Mouse (Mus musculus) testis, adult 2 months (tissue): Measurements from ENCODE around the gene Hs3st6. TPM values are rescaled to one million over a fixed set of nuclear protein-coding genes. Genes with fewer than 3 reads are reported as not detected.
"Not testable (repeated sequence)": the region's sequence is repeated elsewhere in the genome, so short reads cannot be mapped to it uniquely, and the experiment has no call there.

Experiments
- H3K27ac ChIP-seq: fragments of 200-500 bp; 2 replicates; pipeline ENCODE4 v1.5.1; 2012; ENCODE audit warnings: low read depth, low read length; ENCODE audit not compliant: control insufficient read depth, insufficient read depth
- H3K27me3 ChIP-seq: fragments of 200-500 bp; 2 replicates; pipeline ENCODE4 v1.6.1; 2012; ENCODE audit warnings: mild to moderate bottlenecking, low read length, moderate library complexity; ENCODE audit not compliant: control insufficient read depth, insufficient read depth
- H3K36me3 ChIP-seq: fragments of 200-500 bp; 2 replicates; pipeline ENCODE4 v1.6.1; 2012; ENCODE audit warnings: mild to moderate bottlenecking, low read length; ENCODE audit not compliant: control insufficient read depth, insufficient read depth
- H3K4me1 ChIP-seq: fragments of 200-500 bp; 2 replicates; pipeline ENCODE4 v1.6.1; 2012; ENCODE audit warnings: low read length; ENCODE audit not compliant: control insufficient read depth, insufficient read depth
- H3K4me3 ChIP-seq: fragments of 200-500 bp; 2 replicates; pipeline ENCODE4 v1.5.1; 2012; ENCODE audit warnings: low read depth, mild to moderate bottlenecking, low read length, moderate library complexity, mixed read lengths; ENCODE audit not compliant: control insufficient read depth
- CTCF ChIP-seq: fragments of 200-500 bp; IDR thresholded peaks from 2 replicates; pipeline ENCODE4 v1.5.1; 2012; ENCODE audit warnings: low read depth, mild to moderate bottlenecking, inconsistent platforms, low read length, moderate library complexity; ENCODE audit not compliant: control insufficient read depth, insufficient read depth, insufficient replicate concordance
- POLR2A ChIP-seq: fragments of 200-500 bp; IDR thresholded peaks from 2 replicates; pipeline ENCODE4 v1.6.1; 2012; ENCODE audit warnings: low read depth, mild to moderate bottlenecking, inconsistent platforms, low read length, moderate library complexity; ENCODE audit not compliant: control insufficient read depth
- polyA plus RNA-seq: library from polyadenylated mRNA; depleted of rRNA; stranded (reverse); fragments of >200 nt; gene quantifications from 2 replicates; pipeline ENCODE4 v1.2.3, GENCODE M21; 2012

The Hs3st6 gene
- polyA plus RNA-seq, 1 experiment: 0.73 TPM

- no peaks in the 10 kb centered on the region; the same call in 1 of the 2 replicates for H3K36me3 ChIP-seq
- H3K27me3 ChIP-seq: no peaks in the 10 kb centered on the region
- H3K4me3 ChIP-seq: peak within 1 kb of the TSS; percentile 96
- peak within 1 kb of the TSS; percentile 79 for H3K27ac ChIP-seq
- H3K4me1 ChIP-seq: no peaks in the 10 kb centered on the region
- no peak for TF ChIP-seq CTCF
- TF ChIP-seq POLR2A: peak; percentile 84; the same call in 1 of the 2 replicates
Measured at GRCm38 (mm10) chr17:24717943-24718342, 34.8 kb upstream of the Hs3st6 start, which contains the start of the genes Rnf151 and Rps2. Gene Rnf151, minus strand, starts transcription at chr17:24718063. Gene Rps2, plus strand, starts transcription at chr17:24718116.

GRCm38 (mm10) chr17:24718938-24719337 is 33.9 kb upstream of the Hs3st6 start:
- H3K36me3 ChIP-seq, H3K4me1 ChIP-seq, H3K27me3 ChIP-seq: not testable (repeated sequence)
- Histone ChIP-seq H3K4me3 (peak overlapping the region; percentile 96), H3K27ac (peak overlapping the region; percentile 79; the same call in 1 of the 2 replicates)

GRCm38 (mm10) chr17:24719494-24720222 is 33.1 kb upstream of the Hs3st6 start:
- peaks cover 2% of the 10 kb centered on the region for H3K4me1 ChIP-seq
- TF ChIP-seq POLR2A: peak; percentile 99
- 0 out of 2 replicates have a peak, but pooled peaks have one; percentile 8 for TF ChIP-seq CTCF
- peak overlapping the region; percentile 96 for H3K4me3 ChIP-seq
- H3K36me3 ChIP-seq: no peaks in the 10 kb centered on the region; the same call in 1 of the 2 replicates
- H3K27me3 ChIP-seq: no peaks in the 10 kb centered on the region
- H3K27ac ChIP-seq: peak overlapping the region; percentile 91

GRCm38 (mm10) chr17:24720616-24721015 is 32.2 kb upstream of the Hs3st6 start:
- peak overlapping the region; percentile 96 for H3K4me3 ChIP-seq
- H3K27me3 ChIP-seq, H3K36me3 ChIP-seq, H3K4me1 ChIP-seq: not testable (repeated sequence)
- peak overlapping the region; percentile 44 for H3K27ac ChIP-seq

- not testable (repeated sequence) for H3K27me3 ChIP-seq, H3K4me1 ChIP-seq, H3K36me3 ChIP-seq, H3K27ac ChIP-seq
- peak overlapping the region; percentile 25 for H3K4me3 ChIP-seq
Measured at GRCm38 (mm10) chr17:24721383-24721955, 31.3 kb upstream of the Hs3st6 start.

- Histone ChIP-seq H3K27ac (no peak overlapping the region), H3K4me1 (peaks cover 3% of the 10 kb centered on the region), H3K27me3 (no peaks in the 10 kb centered on the region), H3K4me3 (no peak overlapping the region), H3K36me3 (no peaks in the 10 kb centered on the region)
- TF ChIP-seq POLR2A (no peak), CTCF (no peak)
Measured at GRCm38 (mm10) chr17:24722220-24722924, 30.4 kb upstream of the Hs3st6 start.

- H3K4me1 ChIP-seq: peaks cover 9% of the 10 kb centered on the region
- TF ChIP-seq POLR2A (no peak), CTCF (no peak)
- H3K27ac ChIP-seq: no peak overlapping the region; the same call in 1 of the 2 replicates
- no peaks in the 10 kb centered on the region for H3K36me3 ChIP-seq
- H3K27me3 ChIP-seq: no peaks in the 10 kb centered on the region
- peak overlapping the region; percentile 96 for H3K4me3 ChIP-seq
Measured at GRCm38 (mm10) chr17:24723122-24723880, 29.5 kb upstream of the Hs3st6 start.
